Mouse (Mus musculus): ENCODE results near the gene Scfd2. TPM values are rescaled to one million over a fixed set of nuclear protein-coding genes. Genes with fewer than 3 reads are reported as not detected.

The Scfd2 gene
- total RNA-seq, 2 experiments from 2014 or later = 22.7 to 24.4 TPM

- no peak for DNase-seq (ENCODE audit: extremely low spot score in 1 of 2, low spot score in 1 of 2)
These were observed 340.6 kb downstream of the Scfd2 start for GRCm38 (mm10) chr5:74190911-74191310.

- no peak for DNase-seq (ENCODE audit: extremely low spot score in 1 of 2, low spot score in 1 of 2)
These were observed 341.4 kb downstream of the Scfd2 start for GRCm38 (mm10) chr5:74190161-74190491.

- no peak for DNase-seq (ENCODE audit: extremely low spot score in 1 of 2, low spot score in 1 of 2)
These were observed 341.9 kb downstream of the Scfd2 start for GRCm38 (mm10) chr5:74189484-74190160.

- DNase-seq (ENCODE audit: extremely low spot score in 1 of 2, low spot score in 1 of 2) = no peak
These were observed 342.7 kb downstream of the Scfd2 start for GRCm38 (mm10) chr5:74188886-74189285.

GRCm38 (mm10) chr5:74188076-74188475 is 343.5 kb downstream of the Scfd2 start:
- DNase-seq (ENCODE audit: extremely low spot score in 1 of 2, low spot score in 1 of 2) = no peak

- DNase-seq (ENCODE audit: extremely low spot score in 1 of 2, low spot score in 1 of 2) = no peak
These were observed 347.0 kb downstream of the Scfd2 start for GRCm38 (mm10) chr5:74184607-74185006.

GRCm38 (mm10) chr5:74183118-74183517 is 348.4 kb downstream of the Scfd2 start:
- peak in 1 of 2 experiments; percentile 33 for DNase-seq (ENCODE audit: extremely low spot score in 1 of 2, low spot score in 1 of 2)

- DNase-seq (ENCODE audit: extremely low spot score in 1 of 2, low spot score in 1 of 2) = no peak
These were observed 351.3 kb downstream of the Scfd2 start for GRCm38 (mm10) chr5:74180216-74180615.

- no peak for DNase-seq (ENCODE audit: extremely low spot score in 1 of 2, low spot score in 1 of 2)
These were observed 355.9 kb downstream of the Scfd2 start for GRCm38 (mm10) chr5:74175526-74176270.

- DNase-seq (ENCODE audit: extremely low spot score in 1 of 2, low spot score in 1 of 2) = no peak
These were observed 358.3 kb downstream of the Scfd2 start for GRCm38 (mm10) chr5:74173162-74173844.

- no peak for DNase-seq (ENCODE audit: extremely low spot score in 1 of 2, low spot score in 1 of 2)
These were observed 359.4 kb downstream of the Scfd2 start for GRCm38 (mm10) chr5:74172208-74172607.

GRCm38 (mm10) chr5:74171768-74172167 is 359.8 kb downstream of the Scfd2 start:
- no peak for DNase-seq (ENCODE audit: extremely low spot score in 1 of 2, low spot score in 1 of 2)

- DNase-seq (ENCODE audit: extremely low spot score in 1 of 2, low spot score in 1 of 2) = no peak
These were observed 363.5 kb downstream of the Scfd2 start for GRCm38 (mm10) chr5:74168085-74168484.

- no peak for DNase-seq (ENCODE audit: extremely low spot score in 1 of 2, low spot score in 1 of 2)
These were observed 364.9 kb downstream of the Scfd2 start for GRCm38 (mm10) chr5:74166642-74167041.

- no peak for DNase-seq (ENCODE audit: extremely low spot score in 1 of 2, low spot score in 1 of 2)
These were observed 367.0 kb downstream of the Scfd2 start for GRCm38 (mm10) chr5:74164547-74164946.

GRCm38 (mm10) chr5:74163141-74163540 is 368.4 kb downstream of the Scfd2 start:
- DNase-seq (ENCODE audit: extremely low spot score in 1 of 2, low spot score in 1 of 2) = no peak

- no peak for DNase-seq (ENCODE audit: extremely low spot score in 1 of 2, low spot score in 1 of 2)
These were observed 369.5 kb downstream of the Scfd2 start for GRCm38 (mm10) chr5:74162013-74162412.

GRCm38 (mm10) chr5:74161297-74161926 is 370.1 kb downstream of the Scfd2 start:
- no peak for DNase-seq (ENCODE audit: extremely low spot score in 1 of 2, low spot score in 1 of 2)

- no peak for DNase-seq (ENCODE audit: extremely low spot score in 1 of 2, low spot score in 1 of 2)
These were observed 371.2 kb downstream of the Scfd2 start for GRCm38 (mm10) chr5:74160349-74160748.

- DNase-seq (ENCODE audit: extremely low spot score in 1 of 2, low spot score in 1 of 2) = no peak
These were observed 371.7 kb downstream of the Scfd2 start for GRCm38 (mm10) chr5:74159906-74160305.

All from layer of hippocampus, postnatal 25 days (tissue).